Mouse (Mus musculus) heart, adult 8-10 months (tissue): ENCODE results near the gene Trip6. TPM values are rescaled to one million over a fixed set of nuclear protein-coding genes. Genes with fewer than 3 reads are reported as not detected.

Source experiments
- DNase-seq: peaks from one replicate; pipeline ENCODE4 v3.0.0; 2022; ENCODE audit warnings: low spot score
- total RNA-seq, 4 experiments: library from RNA; stranded (reverse); gene quantifications; 2 replicates each; pipeline ENCODE4 v1.2.4; 2022

Trip6 gene
- 10 to 100 TPM; 11.5 to 13.2 (median 12.4) TPM for total RNA-seq

DNA sequence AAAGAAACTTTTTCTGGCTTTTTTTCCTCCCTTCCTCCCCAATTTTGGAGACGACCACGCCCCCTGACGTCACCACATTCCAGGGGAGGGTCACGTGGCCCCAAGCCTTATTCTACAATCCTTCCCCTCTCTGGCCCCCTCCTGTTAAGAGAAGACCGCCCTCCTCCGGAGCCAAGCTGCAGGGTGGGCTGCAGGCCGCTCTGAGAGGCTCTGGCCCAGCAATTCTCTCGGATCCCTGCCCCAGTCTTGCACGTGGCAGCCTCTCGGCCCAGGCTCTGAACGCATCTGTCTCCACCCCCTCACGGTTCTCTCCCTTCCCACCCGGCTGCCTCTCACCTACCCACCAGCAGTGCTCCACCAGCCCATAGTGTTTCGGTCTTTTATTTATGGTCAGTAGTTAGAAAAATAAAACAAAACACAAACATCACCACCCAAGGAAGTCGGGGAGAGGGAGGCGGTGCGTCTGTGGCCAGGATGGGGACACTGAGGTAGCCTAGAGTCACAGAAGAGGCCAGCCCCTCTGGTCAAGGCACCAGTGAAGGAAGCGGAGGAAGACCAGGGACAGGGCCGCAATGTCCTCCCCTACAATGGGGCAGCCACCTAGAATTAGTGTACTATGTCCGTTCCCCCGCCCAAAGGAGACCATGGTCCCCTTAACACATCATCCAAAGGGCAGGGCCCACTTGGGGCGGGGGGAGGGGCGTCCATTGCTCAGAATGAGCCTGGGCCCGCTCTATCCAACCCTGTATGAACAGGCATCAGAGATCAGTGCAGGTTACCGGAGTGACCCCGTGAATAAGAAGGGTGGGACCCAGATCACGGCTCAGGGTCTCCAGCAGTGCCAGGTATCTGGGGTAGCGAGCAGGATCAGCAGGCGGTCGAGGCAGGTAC is at the start of gene Trip6:
Trip6 (minus strand) TSS at position 212 of the 891 bp plus-strand sequence.
- peak; percentile 90 for DNase-seq

DNA sequence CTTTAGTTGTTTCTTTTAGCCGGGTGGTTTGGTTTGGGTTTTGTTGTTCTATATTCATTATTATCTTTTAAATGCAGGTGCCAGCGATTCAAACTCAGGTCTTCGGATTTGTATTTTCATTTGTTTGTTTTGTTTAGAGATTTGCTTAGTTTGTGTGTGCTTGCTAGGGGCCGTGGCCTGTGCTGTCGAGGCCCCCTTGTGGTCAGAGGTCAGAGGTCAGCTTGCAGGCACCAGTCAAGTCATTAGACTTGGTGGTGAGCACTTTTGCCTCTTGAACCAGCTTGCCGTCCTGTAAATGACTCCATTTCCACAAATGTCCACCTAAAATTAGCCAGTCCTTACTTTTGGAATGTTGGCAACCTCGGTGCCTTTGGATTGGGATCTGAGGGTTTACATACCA is 44.2 kb upstream of the Trip6 start:
- no peak for DNase-seq

DNA sequence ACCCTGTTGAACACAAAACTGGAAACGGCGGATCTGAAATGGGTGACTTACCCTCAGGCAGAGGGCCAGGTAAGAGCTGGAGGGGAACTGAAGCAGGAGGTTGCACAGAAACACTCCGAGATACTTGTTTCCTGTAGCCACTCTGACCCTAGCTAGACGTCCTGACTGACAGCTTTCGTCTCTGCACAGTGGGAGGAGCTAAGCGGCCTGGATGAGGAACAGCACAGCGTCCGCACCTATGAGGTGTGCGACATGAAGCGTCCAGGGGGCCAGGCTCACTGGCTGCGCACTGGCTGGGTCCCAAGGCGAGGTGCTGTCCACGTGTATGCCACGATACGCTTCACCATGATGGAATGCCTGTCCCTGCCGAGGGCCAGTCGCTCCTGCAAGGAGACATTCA is 39.9 kb upstream of the Trip6 start:
- no peak for DNase-seq

DNA sequence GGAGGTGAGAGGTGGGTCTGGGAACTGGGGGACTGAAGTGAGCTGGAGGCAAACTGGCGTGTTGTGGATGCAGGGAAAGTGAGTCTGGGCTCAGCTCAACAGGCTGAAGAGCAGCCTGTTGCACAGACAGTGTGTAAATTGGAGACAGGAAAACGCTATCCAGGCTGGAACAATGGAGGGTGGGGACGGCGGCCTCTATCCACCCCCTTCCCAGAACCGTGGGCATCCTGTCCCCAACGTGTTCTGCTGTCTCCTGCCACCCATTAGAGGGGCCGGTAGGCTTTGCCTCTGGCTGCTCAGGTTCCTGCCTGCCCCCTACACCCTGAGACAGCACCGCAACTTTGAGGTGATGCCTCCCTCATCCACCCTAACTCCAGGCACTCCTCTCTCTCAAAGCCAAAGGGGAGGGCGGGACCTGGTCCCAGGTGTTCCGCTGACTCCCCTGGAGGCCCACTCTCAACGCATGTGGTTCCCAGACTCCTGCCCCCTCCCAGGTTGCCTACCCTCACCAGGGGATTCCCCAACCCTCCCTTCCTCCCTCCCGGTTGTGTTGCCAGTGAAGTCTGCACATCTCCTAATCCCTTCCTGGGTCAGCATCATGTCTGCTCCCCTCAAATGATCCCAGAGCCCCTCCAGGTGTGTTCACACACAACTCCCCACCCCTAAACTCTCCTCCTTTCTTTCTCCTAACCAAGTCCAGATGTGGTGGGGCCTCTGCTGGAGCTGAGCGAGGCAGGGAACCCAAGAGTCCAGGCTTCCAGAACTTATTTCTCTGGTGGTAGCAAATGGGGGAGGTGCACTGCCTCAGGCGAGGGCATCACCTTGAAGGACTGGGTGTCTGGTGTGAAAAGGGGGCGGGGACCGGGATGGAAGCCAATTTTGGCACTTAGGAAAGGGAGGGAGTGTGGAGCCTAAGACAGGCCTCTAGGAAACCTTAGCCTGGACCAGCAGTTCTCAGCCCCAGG is 38.1 kb upstream of the Trip6 start:
- DNase-seq: peak; percentile 75

DNA sequence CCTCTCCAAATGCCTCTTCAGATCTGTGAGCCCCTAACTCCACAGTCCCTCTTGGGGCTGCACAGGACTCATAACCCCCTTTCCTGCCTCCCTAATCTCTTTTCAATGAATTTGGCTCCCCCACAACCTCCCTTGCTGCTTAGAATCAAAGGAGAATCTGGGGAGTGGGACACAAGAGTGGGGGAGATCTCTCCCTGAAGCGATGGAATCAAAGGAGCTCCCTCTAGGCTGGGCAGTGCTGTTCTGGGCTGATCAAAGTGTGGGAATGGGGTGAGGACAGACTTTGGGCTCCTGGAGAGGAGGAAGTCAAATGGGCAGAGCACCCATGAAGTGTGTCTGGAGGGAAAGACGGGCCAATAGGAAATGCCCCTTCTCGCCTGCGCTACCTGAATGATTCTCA is 37.2 kb upstream of the Trip6 start:
- no peak for DNase-seq

DNA sequence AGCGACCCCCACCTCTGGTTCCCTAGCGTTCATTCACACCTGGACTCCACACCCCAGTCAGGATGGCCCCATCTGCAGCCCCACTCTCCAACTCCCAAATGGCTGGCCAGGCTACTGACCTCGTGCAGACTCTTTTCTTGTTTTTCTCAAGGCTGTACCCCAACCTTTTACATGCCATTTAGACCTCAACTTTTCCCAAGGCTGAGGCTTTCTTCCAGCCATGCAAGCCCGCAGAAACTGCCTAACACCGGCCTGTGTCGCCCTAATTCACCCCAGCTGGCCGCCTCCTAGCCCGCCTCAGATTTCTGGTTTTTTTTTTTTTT is 36.8 kb upstream of the Trip6 start:
- DNase-seq: no peak

DNA sequence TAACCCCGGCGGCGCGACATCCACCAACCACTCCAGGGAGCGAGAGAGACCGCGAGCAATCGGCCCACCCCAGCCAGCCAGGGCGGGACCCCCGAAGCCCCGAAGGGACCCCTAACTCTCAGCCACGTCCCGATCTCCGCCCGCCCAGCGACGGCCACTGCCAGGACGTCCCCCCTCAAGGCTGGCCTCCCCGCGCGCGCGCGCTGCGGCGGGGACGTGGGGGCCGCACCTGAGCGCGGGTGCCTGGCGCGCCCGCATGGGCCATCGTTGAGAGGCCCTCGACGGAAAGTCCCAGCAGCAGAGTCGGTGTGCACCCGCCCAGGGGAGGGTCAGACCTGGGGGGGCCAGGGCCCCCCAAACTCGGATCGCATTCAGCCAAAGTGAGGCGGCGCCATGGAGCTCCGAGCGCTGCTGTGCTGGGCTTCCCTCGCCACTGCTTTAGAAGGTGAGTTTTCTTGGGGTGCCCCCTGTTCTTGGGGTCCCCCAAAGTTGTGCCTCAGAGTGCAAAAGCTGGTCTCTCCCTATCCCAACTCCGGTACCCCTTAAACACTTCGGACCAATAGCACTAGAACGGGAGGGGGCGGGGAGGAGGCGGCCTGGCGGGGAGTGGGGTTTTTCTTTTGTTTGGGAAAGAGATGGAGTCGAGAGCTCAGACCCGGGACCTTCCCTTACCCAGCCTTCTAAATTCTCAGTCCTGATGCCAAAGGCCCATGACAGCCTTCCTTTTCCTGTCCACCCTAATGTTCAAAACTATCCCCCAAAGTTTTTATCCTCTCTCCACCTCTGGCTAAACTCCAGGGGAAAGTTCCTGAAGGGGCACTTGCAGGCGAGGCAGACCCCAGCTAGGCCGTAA is 36.2 kb upstream of the Trip6 start:
- no peak for DNase-seq

DNA sequence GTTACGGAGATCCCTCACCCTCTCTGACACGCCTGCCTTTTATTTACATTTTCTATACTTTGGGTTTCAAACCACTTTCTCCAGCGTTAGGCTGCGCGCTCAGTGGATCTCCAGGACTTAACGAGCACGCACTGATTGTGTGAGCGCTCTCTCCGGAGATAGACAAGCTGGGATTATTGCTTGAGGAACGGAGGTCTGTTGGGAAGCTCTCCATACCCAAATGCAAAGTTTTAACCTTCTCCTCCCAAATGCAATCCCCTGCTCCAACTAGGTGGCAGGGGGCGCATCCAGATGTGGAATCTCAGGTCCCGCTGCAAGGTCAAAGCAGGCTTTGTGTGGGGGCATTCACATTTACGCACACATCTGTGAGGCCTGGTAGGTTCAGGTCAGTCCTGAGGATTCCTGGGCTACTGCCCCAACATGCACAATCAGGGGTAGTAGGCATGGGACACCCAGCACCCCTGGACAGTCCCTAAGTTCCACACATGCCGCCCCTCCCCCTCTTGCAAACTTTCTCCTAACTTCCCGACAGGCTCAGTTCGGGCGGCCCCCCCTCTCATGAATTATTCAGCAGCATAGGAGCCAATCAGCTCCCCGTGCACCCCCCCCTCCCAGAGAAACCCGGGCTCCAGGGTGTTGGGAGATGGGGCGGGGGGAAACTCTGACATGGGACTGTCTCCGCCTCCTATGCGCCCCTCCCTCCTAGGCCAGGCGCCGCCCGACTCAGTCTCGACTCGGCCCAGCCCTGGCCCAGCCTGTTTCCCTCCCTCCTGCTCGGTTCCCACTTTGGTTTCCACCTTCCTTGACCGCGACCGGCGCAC is 35.4 kb upstream of the Trip6 start, which contains the start of gene Ephb4:
Ephb4 (plus strand) TSS at position 726 of the 821 bp plus-strand sequence.
- DNase-seq: peak; percentile 94

DNA sequence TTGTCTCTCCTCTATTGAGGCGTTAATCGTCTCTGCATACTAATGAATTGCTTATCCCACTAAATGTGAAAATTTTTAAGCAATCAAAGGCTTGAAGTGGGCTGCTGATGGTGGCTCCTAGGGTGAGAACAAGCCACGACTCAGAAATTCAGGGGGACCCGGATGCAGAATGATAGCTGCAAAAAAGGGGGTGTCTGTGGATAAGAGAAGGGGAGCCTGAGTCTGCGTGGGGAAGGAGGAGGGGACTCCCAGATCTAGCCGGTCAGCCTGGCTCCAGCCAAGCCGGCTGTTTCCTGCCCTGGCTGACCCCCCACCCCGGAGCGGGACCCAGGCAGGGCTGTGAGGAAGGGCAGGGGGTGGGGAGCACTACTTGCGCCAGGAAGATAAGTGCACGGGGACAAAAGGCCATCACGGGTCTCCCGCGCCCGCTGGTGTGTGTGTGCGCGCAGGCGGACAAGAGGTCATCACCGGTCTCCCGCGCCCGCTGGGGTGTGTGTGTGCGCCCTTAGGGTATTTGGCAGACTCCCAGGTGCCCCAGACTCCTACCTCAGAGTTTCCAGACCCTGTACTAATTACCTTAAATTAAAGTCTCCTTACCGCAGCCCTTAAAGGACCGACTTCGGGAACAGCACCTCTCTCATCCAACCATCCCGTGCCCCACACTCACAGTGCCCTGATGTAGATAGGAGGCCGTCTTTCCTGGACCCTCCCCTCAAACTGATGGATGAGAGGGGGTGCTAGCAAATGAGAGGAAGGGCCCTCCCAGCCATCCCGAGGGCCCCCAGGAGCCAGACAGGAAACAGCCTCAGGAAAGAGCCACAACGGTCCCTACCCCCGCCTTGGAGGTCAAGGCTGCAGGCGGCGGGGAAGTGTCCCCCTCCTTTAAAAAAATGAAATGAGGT is 34.5 kb upstream of the Trip6 start:
- DNase-seq: peak; percentile 85

DNA sequence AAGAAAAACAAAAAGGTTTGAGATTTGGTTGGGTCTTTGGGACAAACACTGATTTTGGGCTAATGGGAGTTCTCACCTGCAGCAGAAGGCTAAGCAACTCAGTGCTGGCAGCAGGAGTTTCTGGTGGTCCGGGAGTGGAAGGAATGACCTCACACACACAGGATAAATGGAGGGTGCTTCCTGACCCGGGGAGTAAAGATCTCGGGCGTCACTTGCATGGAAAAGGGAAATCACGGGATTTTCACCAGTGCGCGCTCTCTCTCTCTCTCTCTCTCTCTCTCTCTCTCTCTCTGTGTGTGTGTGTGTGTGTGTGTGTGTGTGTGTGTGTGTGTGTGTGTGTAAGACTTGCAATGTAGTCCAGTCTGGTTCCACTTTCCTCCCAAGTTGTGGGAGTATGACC is 33.7 kb upstream of the Trip6 start:
- no peak for DNase-seq

DNA sequence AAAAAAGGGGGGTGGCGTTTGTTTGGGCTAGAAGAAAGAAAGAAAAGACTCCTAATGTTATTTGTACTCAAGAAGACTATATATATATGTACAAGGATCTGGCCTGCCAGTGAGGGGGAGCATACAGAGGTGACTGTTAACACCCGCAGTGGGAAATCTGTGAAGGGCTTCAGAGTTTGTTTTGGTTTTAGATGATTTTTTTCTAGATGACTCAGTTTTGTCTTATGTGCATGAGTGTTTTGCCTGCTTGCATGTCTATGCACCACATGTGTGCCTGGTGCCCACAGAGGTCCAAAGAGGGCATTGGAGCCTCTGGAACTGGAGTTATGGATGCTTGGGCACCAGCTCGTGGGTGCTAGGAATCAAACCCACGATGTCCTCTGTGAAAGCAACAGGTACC is 32.8 kb upstream of the Trip6 start:
- no peak for DNase-seq

DNA sequence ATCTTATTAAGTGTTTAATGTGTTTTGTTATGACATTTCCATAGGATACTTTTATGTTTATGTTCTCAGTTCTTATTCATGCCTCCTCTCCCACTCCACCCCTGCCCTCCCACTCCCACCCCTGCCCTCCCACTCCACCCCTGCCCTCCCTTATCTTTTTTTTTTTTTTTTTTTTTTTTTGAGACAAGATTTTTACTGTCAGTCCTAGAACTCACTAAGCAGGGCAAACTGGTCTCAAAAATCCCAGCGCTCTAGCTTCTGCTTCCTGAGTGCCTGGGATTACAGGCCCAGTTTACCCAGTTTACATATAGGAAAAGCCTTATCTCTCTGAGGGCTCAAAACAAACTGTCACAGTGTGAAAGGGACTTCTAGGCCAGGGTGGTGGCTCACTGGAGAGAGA is 32.2 kb upstream of the Trip6 start:
- no peak for DNase-seq

DNA sequence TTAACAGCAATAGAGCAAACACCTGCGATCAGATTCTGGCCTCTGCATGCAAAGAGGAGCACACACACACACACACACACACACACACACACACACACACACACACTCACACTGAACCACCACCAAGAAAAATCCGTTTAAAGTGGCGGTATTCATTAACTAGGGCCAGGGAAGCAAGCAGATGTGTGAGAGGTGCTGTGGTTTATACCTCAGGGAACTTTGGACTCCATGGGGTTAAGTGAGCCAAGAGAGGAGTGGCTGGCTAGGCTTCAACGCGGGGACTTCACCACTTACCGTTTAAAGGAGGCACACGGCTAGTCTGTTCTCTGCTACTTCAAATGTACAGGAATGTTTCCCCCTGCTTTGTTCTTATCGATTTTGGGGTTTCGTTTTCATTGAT is 31.6 kb upstream of the Trip6 start:
- DNase-seq: no peak

DNA sequence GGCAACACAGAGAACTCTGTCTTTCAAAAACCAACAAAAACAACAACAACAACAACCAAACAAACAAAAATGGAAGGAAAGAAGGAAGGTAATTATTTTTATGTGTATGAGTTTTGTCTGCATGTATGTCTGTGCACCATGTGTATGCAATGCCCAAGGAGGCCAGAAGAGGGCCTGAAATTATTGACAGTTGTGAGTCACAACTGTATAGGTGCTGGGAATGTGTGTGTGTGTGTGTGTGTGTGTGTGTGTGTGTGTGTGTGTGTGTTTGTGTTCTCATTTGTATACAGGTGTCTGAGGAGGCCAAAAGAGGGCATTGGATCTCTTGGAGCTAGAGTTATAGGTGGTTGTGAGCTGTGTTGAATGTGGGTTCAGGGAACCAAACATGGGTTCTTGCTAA is 29.7 kb upstream of the Trip6 start:
- no peak for DNase-seq

DNA sequence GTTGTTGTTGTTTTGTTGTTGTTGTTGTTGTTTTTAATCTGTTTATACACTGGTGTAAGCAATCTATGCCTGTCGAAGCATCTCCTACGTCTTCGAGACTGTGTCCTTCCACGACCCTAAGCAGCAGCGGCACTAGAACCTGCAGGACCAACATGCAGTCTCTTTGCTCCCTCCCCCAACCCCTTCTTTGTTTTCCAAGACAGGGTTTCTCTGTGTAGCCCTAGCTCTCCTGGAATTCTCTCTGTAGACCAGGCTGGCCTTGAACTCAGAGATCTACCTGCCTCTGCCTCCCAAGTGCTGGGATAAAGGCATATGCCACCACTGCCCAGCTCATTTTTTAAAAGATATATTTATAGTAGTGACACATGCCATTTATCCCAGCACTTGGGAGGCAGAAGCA is 29.2 kb upstream of the Trip6 start:
- DNase-seq: no peak

DNA sequence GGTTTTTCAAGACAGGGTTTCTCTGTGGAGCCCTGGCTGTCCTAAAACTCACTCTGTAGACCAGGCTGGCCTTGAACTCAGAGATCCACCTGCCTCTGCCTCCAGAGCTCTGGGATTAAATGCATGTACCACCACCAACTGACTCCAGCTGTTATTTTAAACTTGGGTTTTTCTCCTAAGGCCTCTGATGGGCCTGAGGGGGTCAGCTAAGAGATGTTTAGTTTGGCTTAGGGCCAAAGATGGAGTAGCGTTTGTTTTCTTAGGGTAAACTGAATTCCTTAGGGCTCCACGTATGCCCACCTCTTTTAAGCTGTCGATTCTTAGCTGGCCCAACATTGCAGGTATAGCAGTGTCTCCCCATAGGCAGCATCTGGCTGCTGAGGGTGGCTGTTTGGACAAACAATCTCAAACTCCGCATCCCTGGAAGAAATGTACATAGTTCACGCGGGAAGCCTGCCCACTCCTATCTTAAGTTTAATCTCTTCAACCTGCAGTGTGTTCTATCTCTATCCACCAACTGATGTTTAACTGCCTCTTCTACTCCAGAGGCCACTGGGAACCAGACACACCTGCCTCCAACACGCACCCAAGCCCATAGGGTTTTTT is 28.3 kb upstream of the Trip6 start:
- no peak for DNase-seq

DNA sequence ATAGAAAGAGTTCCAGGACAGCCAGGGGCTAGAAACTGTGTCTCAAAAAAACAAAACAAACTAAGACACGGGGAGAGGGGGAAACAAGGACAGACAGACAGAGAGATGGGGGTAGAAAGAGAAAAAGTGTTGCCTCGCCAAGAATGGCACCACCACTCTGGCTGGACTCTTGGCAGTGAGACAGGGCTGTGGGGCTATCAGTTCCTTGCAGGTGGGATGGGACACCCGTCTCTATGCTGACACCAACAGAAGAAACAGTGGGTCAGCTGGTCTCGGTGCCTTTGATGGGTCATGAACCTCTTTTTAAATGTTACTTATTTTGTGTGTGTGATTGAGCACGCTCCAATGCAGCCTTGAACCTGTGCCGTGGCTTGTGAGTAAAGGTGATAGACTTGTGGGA is 26.0 kb upstream of the Trip6 start:
- no peak for DNase-seq

DNA sequence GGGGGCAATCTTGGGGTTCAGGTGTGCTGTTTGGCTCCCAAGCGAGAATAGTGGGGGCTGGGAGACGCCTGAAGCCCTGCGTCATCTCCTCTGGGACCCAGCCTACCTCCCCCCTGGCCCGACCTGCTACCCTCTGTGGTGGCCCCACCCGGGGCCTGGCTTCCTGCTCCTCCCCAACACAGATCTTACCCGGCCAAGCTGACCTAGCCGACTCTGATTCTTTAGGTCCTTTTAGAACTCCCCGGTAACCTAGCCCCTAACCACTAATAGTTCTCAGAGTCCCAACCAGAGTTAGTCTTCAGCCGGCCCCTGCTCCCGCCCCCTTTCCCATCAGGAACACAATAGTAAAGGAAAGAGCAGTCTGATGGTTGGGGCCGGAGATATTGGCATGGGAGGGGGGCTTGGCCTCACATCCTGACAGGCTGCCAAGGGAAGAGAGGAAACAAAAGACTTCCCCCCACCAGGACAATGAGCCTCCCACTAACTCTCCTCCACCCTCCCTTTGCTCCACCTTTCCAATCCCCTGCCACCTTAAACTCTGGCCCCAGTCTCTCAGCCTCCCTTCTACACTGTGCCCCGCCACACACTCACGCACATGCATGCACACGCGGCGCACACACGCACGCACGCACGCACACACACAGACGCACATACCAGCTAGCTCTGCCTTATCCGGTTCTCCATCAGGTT is 25.2 kb upstream of the Trip6 start:
- DNase-seq: peak; percentile 78
